Mouse (Mus musculus) ES-Bruce4 (cell line): Measurements from ENCODE around the gene Arhgef5.

Experiments used
- CTCF ChIP-seq: IDR thresholded peaks from one replicate; pipeline ENCODE4 v1.8.1; 2011; ENCODE audit warnings: low read depth, low read length
- POLR2A ChIP-seq: IDR thresholded peaks from one replicate; pipeline ENCODE4 v1.8.1; 2011; ENCODE audit warnings: low read length; ENCODE audit not compliant: insufficient read depth

GRCm38 (mm10) chr6:43266356-43266755 lies 974 bp downstream of the Arhgef5 start:
- TF ChIP-seq POLR2A (no peak), CTCF (no peak)
